Mouse (Mus musculus): ENCODE results near the gene Rab7b.

DNA sequence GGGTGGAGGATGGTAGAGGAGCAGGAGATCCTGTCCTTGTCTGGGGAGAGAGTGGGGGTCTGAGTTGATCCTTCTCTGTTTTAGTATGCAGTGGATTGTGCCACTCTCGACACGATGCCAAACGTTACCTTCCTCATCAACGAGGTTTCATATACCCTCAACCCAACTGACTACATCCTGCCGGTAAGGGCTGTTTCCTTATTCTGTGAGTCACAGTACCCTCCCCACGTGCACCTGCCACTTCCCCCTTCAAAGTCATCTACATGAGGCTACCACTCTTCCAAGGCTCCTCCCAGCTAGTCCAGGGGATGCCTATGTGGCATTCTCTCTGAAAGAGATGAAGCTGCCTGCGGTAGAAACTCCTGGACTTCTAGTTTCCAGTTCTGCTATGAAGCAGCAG is 16.1 kb upstream of the Rab7b start:
- TF ChIP-seq CTCF (IDR thresholded peaks at IDR 0.05; ENCODE audit: borderline replicate concordance, insufficient read depth, low read depth, low read length) (no peak), POLR2A (IDR thresholded peaks at IDR 0.05; ENCODE audit: borderline replicate concordance, insufficient read depth, low read length) (no peak)
